Mouse (Mus musculus): ENCODE results near the gene Hist1h2bk. TPM values are rescaled to one million over a fixed set of nuclear protein-coding genes. Genes with fewer than 3 reads are reported as not detected.

Hist1h2bk gene
- polyA plus RNA-seq, 1 experiment from 2014 or later: 5.0 TPM

GRCm38 (mm10) chr13:22001346-22001745, 34.3 kb upstream of the Hist1h2bk start:
- ATAC-seq: no peak
- H3K36me3 ChIP-seq: no peaks in the 10 kb centered on the region
- H3K9ac ChIP-seq: no peak overlapping the region
- H3K27me3 ChIP-seq (replicated peaks): peaks cover 87% of the 10 kb centered on the region
- peaks cover 10% of the 10 kb centered on the region; the same call in 1 of the 2 replicates for H3K4me1 ChIP-seq (replicated peaks)
- WGBS: 76% methylated on average over 2 of the region's 2 CpGs
- H3K9me3 ChIP-seq: no peaks in the 10 kb centered on the region
- H3K4me2 ChIP-seq (replicated peaks): no peak overlapping the region
- H3K4me3 ChIP-seq (replicated peaks): no peak overlapping the region
- no peak overlapping the region for H3K27ac ChIP-seq

GRCm38 (mm10) chr13:22001823-22002222, 33.8 kb upstream of the Hist1h2bk start:
- H3K4me2 ChIP-seq (replicated peaks): no peak overlapping the region
- no peak for ATAC-seq

GRCm38 (mm10) chr13:22005605-22006333, 29.9 kb upstream of the Hist1h2bk start:
- Histone ChIP-seq H3K9ac (peak overlapping the region; percentile 51), H3K4me3 (replicated peaks) (peak overlapping the region; percentile 57), H3K4me2 (replicated peaks) (peak overlapping the region; percentile 97), H3K27me3 (replicated peaks) (peaks cover 86% of the 10 kb centered on the region), H3K9me3 (no peaks in the 10 kb centered on the region), H3K36me3 (no peaks in the 10 kb centered on the region), H3K4me1 (replicated peaks) (peaks cover 10% of the 10 kb centered on the region; the same call in 1 of the 2 replicates), H3K27ac (no peak overlapping the region)
- under 1% methylated on average over 45 of the region's 45 CpGs for WGBS
- ATAC-seq: peak; percentile 94

More at GRCm38 (mm10) chr13:22001823-22002222, 33.8 kb upstream of the Hist1h2bk start:
- no peak overlapping the region for H3K9ac ChIP-seq
- no peaks in the 10 kb centered on the region for H3K36me3 ChIP-seq
- no peak overlapping the region for H3K4me3 ChIP-seq (replicated peaks)
- 25% methylated on average over 5 of the region's 5 CpGs for WGBS
- peaks cover 13% of the 10 kb centered on the region; the same call in 1 of the 2 replicates for H3K4me1 ChIP-seq (replicated peaks)
- no peaks in the 10 kb centered on the region for H3K9me3 ChIP-seq
- no peak overlapping the region for H3K27ac ChIP-seq
- H3K27me3 ChIP-seq (replicated peaks): peaks cover 87% of the 10 kb centered on the region

GRCm38 (mm10) chr13:22006334-22007120, 29.1 kb upstream of the Hist1h2bk start:
- under 1% methylated on average over 38 of the region's 38 CpGs for WGBS
- Histone ChIP-seq H3K9ac (peak overlapping the region; percentile 51), H3K27ac (no peak overlapping the region), H3K9me3 (no peaks in the 10 kb centered on the region), H3K4me3 (replicated peaks) (peak overlapping the region; percentile 57), H3K27me3 (replicated peaks) (peaks cover 83% of the 10 kb centered on the region), H3K4me2 (replicated peaks) (peak overlapping the region; percentile 97), H3K4me1 (replicated peaks) (peaks cover 10% of the 10 kb centered on the region; the same call in 1 of the 2 replicates), H3K36me3 (no peaks in the 10 kb centered on the region)
- ATAC-seq: peak; percentile 97

GRCm38 (mm10) chr13:22007121-22007510, 28.6 kb upstream of the Hist1h2bk start:
- Histone ChIP-seq H3K27me3 (replicated peaks) (peaks cover 80% of the 10 kb centered on the region), H3K9ac (no peak overlapping the region), H3K27ac (no peak overlapping the region), H3K36me3 (no peaks in the 10 kb centered on the region), H3K9me3 (no peaks in the 10 kb centered on the region), H3K4me1 (replicated peaks) (peaks cover 10% of the 10 kb centered on the region; the same call in 1 of the 2 replicates), H3K4me2 (replicated peaks) (peak overlapping the region; percentile 97), H3K4me3 (replicated peaks) (peak overlapping the region; percentile 57)
- WGBS: 6% methylated on average over 18 of the region's 18 CpGs
- ATAC-seq: 0 out of 2 replicates have a peak, but pooled peaks have one; percentile 2

- Histone ChIP-seq H3K4me2 (replicated peaks) (no peak overlapping the region), H3K27me3 (replicated peaks) (peaks cover 79% of the 10 kb centered on the region), H3K4me3 (replicated peaks) (no peak overlapping the region), H3K36me3 (no peaks in the 10 kb centered on the region), H3K9ac (no peak overlapping the region), H3K9me3 (no peaks in the 10 kb centered on the region), H3K4me1 (replicated peaks) (peaks cover 10% of the 10 kb centered on the region; the same call in 1 of the 2 replicates), H3K27ac (no peak overlapping the region)
- 55% methylated on average over 7 of the region's 7 CpGs for WGBS
- no peak for ATAC-seq
Measured at GRCm38 (mm10) chr13:22007872-22008271, 27.8 kb upstream of the Hist1h2bk start.

- Histone ChIP-seq H3K4me3 (replicated peaks) (no peak overlapping the region), H3K9ac (no peak overlapping the region), H3K27ac (no peak overlapping the region), H3K27me3 (replicated peaks) (peaks cover 73% of the 10 kb centered on the region), H3K4me2 (replicated peaks) (no peak overlapping the region), H3K9me3 (no peaks in the 10 kb centered on the region), H3K36me3 (no peaks in the 10 kb centered on the region), H3K4me1 (replicated peaks) (peaks cover 10% of the 10 kb centered on the region; the same call in 1 of the 2 replicates)
- WGBS: 76% methylated on average over 3 of the region's 3 CpGs
- ATAC-seq: no peak
Measured at GRCm38 (mm10) chr13:22008707-22009106, 27.0 kb upstream of the Hist1h2bk start.

- Histone ChIP-seq H3K36me3 (no peaks in the 10 kb centered on the region), H3K4me2 (replicated peaks) (no peak within 1 kb of the TSS), H3K27me3 (replicated peaks) (peaks cover 70% of the 10 kb centered on the region), H3K9ac (no peak within 1 kb of the TSS), H3K27ac (no peak within 1 kb of the TSS), H3K4me3 (replicated peaks) (no peak within 1 kb of the TSS), H3K9me3 (no peaks in the 10 kb centered on the region), H3K4me1 (replicated peaks) (peaks cover 14% of the 10 kb centered on the region; the same call in 1 of the 2 replicates)
- 28% methylated on average over 6 of the region's 7 CpGs for WGBS
- ATAC-seq: no peak
Measured at GRCm38 (mm10) chr13:22009642-22010041, 26.0 kb upstream of the Hist1h2bk start, which contains the start of gene Prss16. Prss16 (minus strand) TSS chr13:22009742.

- WGBS: 25% methylated on average over 13 of the region's 13 CpGs
- Histone ChIP-seq H3K9me3 (no peaks in the 10 kb centered on the region), H3K9ac (no peak overlapping the region), H3K36me3 (no peaks in the 10 kb centered on the region), H3K4me3 (replicated peaks) (no peak overlapping the region), H3K4me1 (replicated peaks) (peaks cover 4% of the 10 kb centered on the region; the same call in 1 of the 2 replicates), H3K27ac (no peak overlapping the region), H3K4me2 (replicated peaks) (peak overlapping the region; percentile 38; the same call in 1 of the 2 replicates), H3K27me3 (replicated peaks) (peaks cover 41% of the 10 kb centered on the region)
- no peak for ATAC-seq
Measured at GRCm38 (mm10) chr13:22013716-22014115, 22.0 kb upstream of the Hist1h2bk start.

- H3K4me2 ChIP-seq (replicated peaks): peak overlapping the region; percentile 38
- peaks cover 4% of the 10 kb centered on the region; the same call in 1 of the 2 replicates for H3K4me1 ChIP-seq (replicated peaks)
- ATAC-seq: no peak
- H3K27me3 ChIP-seq (replicated peaks): peaks cover 34% of the 10 kb centered on the region
- peak overlapping the region; percentile 15; the same call in 1 of the 2 replicates for H3K4me3 ChIP-seq (replicated peaks)
- H3K9me3 ChIP-seq: no peaks in the 10 kb centered on the region
- H3K36me3 ChIP-seq: no peaks in the 10 kb centered on the region
- 9% methylated on average over 17 of the region's 17 CpGs for WGBS
- H3K27ac ChIP-seq: no peak overlapping the region
- no peak overlapping the region for H3K9ac ChIP-seq
Measured at GRCm38 (mm10) chr13:22014411-22014845, 21.2 kb upstream of the Hist1h2bk start.

GRCm38 (mm10) chr13:22015479-22016450, 19.9 kb upstream of the Hist1h2bk start:
- 14% methylated on average over 27 of the region's 27 CpGs for WGBS
- Histone ChIP-seq H3K4me2 (replicated peaks) (peak overlapping the region; percentile 22), H3K36me3 (no peaks in the 10 kb centered on the region), H3K27ac (no peak overlapping the region), H3K4me1 (replicated peaks) (peaks cover 4% of the 10 kb centered on the region; the same call in 1 of the 2 replicates), H3K4me3 (replicated peaks) (no peak overlapping the region), H3K9ac (no peak overlapping the region), H3K9me3 (no peaks in the 10 kb centered on the region), H3K27me3 (replicated peaks) (peaks cover 26% of the 10 kb centered on the region)
- peak; percentile 85 for ATAC-seq
